Mouse (Mus musculus) hindbrain, postnatal 0 days (tissue): ENCODE measurements at regions not wholly inside any gene's neighbourhood (a gene's known extent, or its start where the extent isn't known, plus 50 kb on each side); places are given as distances from the start of the nearest gene placed in this dataset.

ENCODE experiments used
- ATAC-seq: fragments of 200-750 bp; cut with Nextera tagmentation; 2 replicates; pipeline ENCODE4 v1.8.0; 2017; ENCODE audit warnings: mild to moderate bottlenecking, moderate TSS enrichment, moderate library complexity
- DNase-seq: peaks from one replicate; pipeline ENCODE4 v3.0.0-alpha.2; 2015; ENCODE audit warnings: low spot score
- H3K27ac ChIP-seq: fragments of 300-500 bp; sonication (generic); 2 replicates; pipeline ENCODE4 v1.5.1; 2014; ENCODE audit warnings: mild to moderate bottlenecking
- H3K27me3 ChIP-seq: fragments of 300-500 bp; sonication (generic); 2 replicates; pipeline ENCODE4 v1.6.1; 2014; ENCODE audit warnings: low read length, mixed read lengths; ENCODE audit not compliant: insufficient read depth
- H3K36me3 ChIP-seq: fragments of 300-500 bp; sonication (generic); 2 replicates; pipeline ENCODE4 v1.6.1; 2014; ENCODE audit warnings: low read length, mixed read lengths; ENCODE audit not compliant: insufficient read depth
- H3K4me1 ChIP-seq: fragments of 300-500 bp; sonication (generic); 2 replicates; pipeline ENCODE4 v1.6.1; 2014; ENCODE audit warnings: antibody characterized with exemption, low read length, mixed read lengths; ENCODE audit not compliant: insufficient read depth
- H3K4me2 ChIP-seq: fragments of 300-500 bp; sonication (generic); 2 replicates; pipeline ENCODE4 v1.6.1; 2014; ENCODE audit warnings: low read depth, mild to moderate bottlenecking, low read length, moderate library complexity, mixed read lengths
- H3K4me3 ChIP-seq: fragments of 300-500 bp; sonication (generic); 2 replicates; pipeline ENCODE4 v1.5.1; 2014; ENCODE audit warnings: low read length
- H3K9ac ChIP-seq: fragments of 300-500 bp; sonication (generic); replicated peaks from 2 replicates; pipeline ENCODE4 v1.6.1; 2014; ENCODE audit warnings: mild to moderate bottlenecking, low read length, moderate library complexity, mixed read lengths
- H3K9me3 ChIP-seq: fragments of 300-500 bp; sonication (generic); 2 replicates; pipeline ENCODE4 v1.6.1; 2016; ENCODE audit warnings: low read length, mixed read lengths
- CTCF ChIP-seq: IDR thresholded peaks from 2 replicates; pipeline ENCODE4 v1.5.1; 2016; ENCODE audit warnings: antibody characterized with exemption, control low read depth, low read depth
- WGBS: fragments of 180-500 bp; shearing (Covaris S2); extraction: QIAGEN DNeasy Blood & Tissue Kit; methylation state at CpG from one replicate; pipeline ENCODE4 v1.1.7; 2014; 5-methylcytosine and 5-hydroxymethylcytosine counted together

DNA sequence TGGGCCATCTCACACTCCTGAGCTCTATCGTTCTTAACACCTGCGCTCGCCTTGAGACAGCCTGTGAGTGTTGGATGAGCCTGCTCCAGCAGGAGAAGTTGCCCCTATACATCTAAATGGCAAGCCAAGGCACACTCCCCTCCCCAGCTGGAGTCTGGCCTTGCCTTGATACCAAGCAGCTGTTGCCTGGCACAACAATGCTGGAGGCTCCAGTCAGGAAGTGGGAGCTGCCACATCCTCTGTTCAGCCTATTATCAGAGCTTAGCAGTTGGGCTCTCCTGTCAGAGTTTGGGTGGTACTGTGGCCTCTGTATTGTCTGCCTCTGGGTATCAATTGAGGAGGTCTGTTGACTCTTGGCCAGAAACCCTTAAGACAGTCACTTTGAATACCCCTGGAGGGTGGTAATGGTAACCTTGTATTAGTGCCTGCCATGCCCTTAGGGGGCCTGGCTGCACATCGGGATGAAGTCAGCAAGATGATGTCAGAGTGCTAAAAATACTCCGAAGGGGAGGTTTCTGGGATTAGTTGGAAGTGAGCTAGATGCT lies 227.4 kb upstream of the Jarid2 start:
- no peaks in the 10 kb centered on the region for H3K9me3 ChIP-seq
- ATAC-seq = peak; percentile 75
- H3K27ac ChIP-seq = no peak overlapping the region
- H3K36me3 ChIP-seq = no peaks in the 10 kb centered on the region
- H3K4me1 ChIP-seq = no peaks in the 10 kb centered on the region; the same call in 1 of the 2 replicates
- TF ChIP-seq CTCF = no peak
- H3K4me3 ChIP-seq = no peak overlapping the region
- peak; percentile 76 for DNase-seq
- no peak overlapping the region for H3K4me2 ChIP-seq
- no peaks in the 10 kb centered on the region for H3K27me3 ChIP-seq
- H3K9ac ChIP-seq = no peak overlapping the region
- WGBS = 52% methylated on average over 5 of the region's 5 CpGs

DNA sequence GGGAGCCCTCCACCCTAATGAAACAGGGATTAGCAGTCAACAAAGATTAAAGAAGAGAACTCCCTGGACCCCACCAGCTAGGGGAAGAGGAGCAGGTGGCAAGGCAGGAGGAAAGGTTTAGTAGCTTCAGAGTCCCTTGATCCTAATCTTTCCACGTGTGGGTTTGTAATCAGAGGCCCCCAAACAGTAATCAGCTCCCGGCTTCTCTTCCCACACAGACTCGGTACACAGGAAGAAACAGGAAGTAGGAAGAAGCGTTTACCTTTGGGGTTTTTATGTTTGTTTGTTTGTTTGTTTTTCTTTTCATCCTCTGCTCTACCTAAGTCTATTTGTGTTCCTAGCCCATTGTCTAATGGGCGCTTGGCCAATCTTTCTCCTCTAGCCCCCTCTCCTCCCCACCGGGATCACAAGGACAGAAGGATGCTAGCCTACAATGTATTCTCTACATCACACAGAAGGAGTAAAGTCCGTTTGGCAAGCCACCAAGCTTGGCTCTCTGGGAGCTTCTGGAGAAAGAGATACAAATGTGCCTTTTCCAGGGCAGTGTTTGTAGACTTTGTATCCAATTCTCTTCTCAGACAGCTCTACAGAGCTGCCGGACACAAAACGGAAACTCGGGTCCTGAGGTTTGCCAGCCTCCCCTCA lies 226.5 kb upstream of the Jarid2 start:
- Histone ChIP-seq H3K27me3 (no peaks in the 10 kb centered on the region), H3K36me3 (no peaks in the 10 kb centered on the region), H3K4me1 (no peaks in the 10 kb centered on the region; the same call in 1 of the 2 replicates), H3K4me2 (no peak overlapping the region), H3K4me3 (no peak overlapping the region), H3K9me3 (no peaks in the 10 kb centered on the region), H3K27ac (0 out of 2 replicates have a peak overlapping the region, but pooled peaks have one; percentile 3), H3K9ac (no peak overlapping the region)
- ATAC-seq (no peak), DNase-seq (peak; percentile 51)
- TF ChIP-seq CTCF = no peak
- WGBS = 49% methylated on average over 10 of the region's 10 CpGs

DNA sequence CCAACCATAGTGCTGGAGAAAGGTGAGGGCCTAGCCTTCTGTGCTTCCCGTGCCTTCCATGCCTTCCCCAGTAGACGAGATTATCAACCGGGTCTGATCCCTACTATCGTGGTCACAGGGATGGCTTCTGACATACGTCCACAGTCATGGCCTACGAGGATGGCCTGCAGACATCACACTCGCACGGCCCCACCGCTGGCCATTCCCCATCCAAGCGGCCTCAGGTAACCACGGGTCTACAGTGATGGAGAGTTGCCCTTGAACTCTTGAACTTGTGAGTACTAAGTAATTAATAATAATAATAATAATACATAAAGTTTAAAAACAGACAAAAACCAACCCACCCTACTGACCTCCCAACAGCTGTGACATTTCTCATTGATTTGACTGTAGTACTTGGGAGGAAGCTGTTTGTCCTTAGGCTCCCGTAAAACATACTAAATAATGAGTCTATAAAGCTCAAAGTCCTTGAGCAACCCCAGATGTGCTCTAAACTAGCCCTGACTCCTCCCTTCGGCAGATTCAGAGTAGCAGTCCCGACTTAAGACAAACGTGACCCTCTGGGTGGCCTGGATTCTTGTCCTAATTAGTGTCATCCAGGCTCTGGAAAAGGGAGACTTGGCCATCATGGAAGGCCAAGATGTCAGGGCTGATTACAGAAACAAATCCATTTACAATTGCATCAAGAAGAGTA lies 225.9 kb upstream of the Jarid2 start:
- Histone ChIP-seq H3K9me3 (no peaks in the 10 kb centered on the region), H3K27me3 (no peaks in the 10 kb centered on the region), H3K27ac (0 out of 2 replicates have a peak overlapping the region, but pooled peaks have one; percentile 3), H3K4me1 (no peaks in the 10 kb centered on the region; the same call in 1 of the 2 replicates), H3K36me3 (no peaks in the 10 kb centered on the region), H3K4me2 (no peak overlapping the region), H3K4me3 (no peak overlapping the region), H3K9ac (no peak overlapping the region)
- 81% methylated on average over 15 of the region's 15 CpGs for WGBS
- no peak for TF ChIP-seq CTCF
- DNase-seq (no peak), ATAC-seq (no peak)

DNA sequence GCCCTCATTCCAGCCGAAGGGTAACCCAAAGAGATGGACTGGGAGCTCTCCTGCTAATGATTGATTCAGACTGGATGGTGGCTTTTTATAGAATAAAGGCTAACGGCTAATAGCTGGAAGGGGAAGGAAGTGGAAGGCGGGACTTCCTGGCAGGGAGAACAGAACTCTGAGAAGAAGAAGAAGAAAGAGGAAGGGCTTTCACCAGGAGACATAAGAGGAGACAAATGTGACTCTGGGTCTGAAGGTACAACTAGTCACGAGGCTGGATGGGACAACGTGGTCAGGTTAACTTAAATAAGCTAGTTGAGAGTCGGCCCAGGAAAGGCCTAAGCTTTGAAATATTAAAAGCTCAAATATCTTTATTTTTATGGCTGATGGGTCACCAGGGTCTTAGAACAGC lies 224.8 kb upstream of the Jarid2 start:
- Histone ChIP-seq H3K27ac (no peak overlapping the region), H3K27me3 (no peaks in the 10 kb centered on the region), H3K4me2 (no peak overlapping the region), H3K4me3 (no peak overlapping the region), H3K36me3 (no peaks in the 10 kb centered on the region), H3K4me1 (peaks cover under 1% of the 10 kb centered on the region; the same call in 1 of the 2 replicates), H3K9me3 (no peaks in the 10 kb centered on the region), H3K9ac (no peak overlapping the region)
- WGBS = 90% methylated on average over 6 of the region's 6 CpGs
- DNase-seq = no peak
- TF ChIP-seq CTCF = no peak
- no peak for ATAC-seq

DNA sequence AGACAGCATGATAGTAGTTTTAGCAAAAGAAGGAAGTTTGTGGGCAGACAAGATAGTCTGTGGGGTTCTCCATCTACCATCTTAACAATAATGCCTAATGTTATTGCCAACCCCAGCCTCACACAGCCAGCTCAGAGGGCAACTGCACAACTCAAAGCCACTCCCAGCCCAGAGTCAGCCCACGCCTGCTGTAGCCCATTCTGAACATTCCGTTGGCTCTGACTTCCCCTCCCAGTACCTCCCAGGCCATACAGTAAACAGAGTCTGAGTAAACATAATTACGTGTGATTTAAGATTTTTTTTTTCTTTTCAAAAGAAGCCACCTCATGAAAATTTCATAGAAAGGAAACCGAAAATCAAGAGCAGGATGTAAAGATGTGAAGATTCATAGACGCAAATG lies 222.3 kb upstream of the Jarid2 start:
- 70% methylated on average over 5 of the region's 5 CpGs for WGBS
- no peak for TF ChIP-seq CTCF
- no peaks in the 10 kb centered on the region for H3K27me3 ChIP-seq
- no peak overlapping the region for H3K9ac ChIP-seq
- no peak overlapping the region for H3K27ac ChIP-seq
- H3K4me2 ChIP-seq = no peak overlapping the region
- DNase-seq = no peak
- H3K4me3 ChIP-seq = no peak overlapping the region
- no peaks in the 10 kb centered on the region for H3K36me3 ChIP-seq
- no peak for ATAC-seq
- peaks cover 2% of the 10 kb centered on the region; the same call in 1 of the 2 replicates for H3K4me1 ChIP-seq
- no peaks in the 10 kb centered on the region for H3K9me3 ChIP-seq

- TF ChIP-seq CTCF = no peak
- Histone ChIP-seq H3K36me3 (no peaks in the 10 kb centered on the region), H3K27me3 (no peaks in the 10 kb centered on the region), H3K4me3 (no peak overlapping the region), H3K4me2 (no peak overlapping the region), H3K27ac (no peak overlapping the region), H3K9ac (no peak overlapping the region), H3K9me3 (no peaks in the 10 kb centered on the region), H3K4me1 (0 out of 2 replicates have a peak, but pooled peaks cover 2% of the 10 kb centered on the region)
- WGBS = 29% methylated on average over 11 of the region's 11 CpGs
- no peak for DNase-seq
- ATAC-seq = no peak
Observed at GRCm38 (mm10) chr13:44509526-44510159, 219.6 kb upstream of the Jarid2 start.
